Mouse (Mus musculus) liver, postnatal 0 days (tissue): Measurements from ENCODE around the gene Tecr. TPM values are rescaled to one million over a fixed set of nuclear protein-coding genes. Genes with fewer than 3 reads are reported as not detected.

ENCODE experiments used
- ATAC-seq: fragments of 200-750 bp; cut with Nextera tagmentation; 2 replicates; pipeline ENCODE4 v1.8.0; 2017; ENCODE audit warnings: mild to moderate bottlenecking, moderate library complexity
- DNase-seq: peaks from one replicate; pipeline ENCODE4 v3.0.0-alpha.2; 2016
- H3K27ac ChIP-seq: fragments of 300-500 bp; sonication (generic); 2 replicates; pipeline ENCODE4 v1.5.1; 2014; ENCODE audit warnings: antibody characterized with exemption, moderate library complexity, mild to moderate bottlenecking, low read depth
- H3K27me3 ChIP-seq: fragments of 300-500 bp; sonication (generic); 2 replicates; pipeline ENCODE4 v1.6.1; 2014; ENCODE audit warnings: low read length, control low read depth, mixed read lengths; ENCODE audit not compliant: insufficient read depth
- H3K36me3 ChIP-seq: fragments of 300-500 bp; sonication (generic); replicated peaks from 2 replicates; pipeline ENCODE4 v1.6.1; 2014; ENCODE audit warnings: mild to moderate bottlenecking, control low read depth, low read length, moderate library complexity, mixed read lengths; ENCODE audit not compliant: insufficient read depth
- H3K4me1 ChIP-seq: fragments of 300-500 bp; sonication (generic); 2 replicates; pipeline ENCODE4 v1.6.1; 2014; ENCODE audit warnings: antibody characterized with exemption, mild to moderate bottlenecking, control low read depth; ENCODE audit not compliant: insufficient read depth
- H3K4me2 ChIP-seq: fragments of 300-500 bp; sonication (generic); 2 replicates; pipeline ENCODE4 v1.6.1; 2014; ENCODE audit warnings: low read depth, mild to moderate bottlenecking, low read length, moderate library complexity, mixed read lengths
- H3K4me3 ChIP-seq: fragments of 300-500 bp; sonication (generic); 2 replicates; pipeline ENCODE4 v1.5.1; 2014; ENCODE audit warnings: low read depth, low read length
- H3K9ac ChIP-seq: fragments of 300-500 bp; sonication (generic); replicated peaks from 2 replicates; pipeline ENCODE4 v1.6.1; 2014; ENCODE audit warnings: mild to moderate bottlenecking, moderate library complexity
- H3K9me3 ChIP-seq: fragments of 300-500 bp; sonication (generic); 2 replicates; pipeline ENCODE4 v1.6.1; 2016; ENCODE audit warnings: mild to moderate bottlenecking, control low read depth, low read length, mixed read lengths
- CTCF ChIP-seq: sonication (generic); IDR thresholded peaks from 2 replicates; pipeline ENCODE4 v1.5.1; 2016; ENCODE audit warnings: antibody characterized with exemption, low read depth
- EP300 ChIP-seq: IDR thresholded peaks from 2 replicates; pipeline ENCODE4 v1.6.1; 2016; ENCODE audit warnings: antibody characterized with exemption, low read depth, mild to moderate bottlenecking
- WGBS: fragments of 180-500 bp; shearing (Covaris S2); extraction: QIAGEN DNeasy Blood & Tissue Kit; methylation state at CpG from one replicate; pipeline ENCODE4 v1.1.7; 2014; ENCODE audit not compliant: insufficient replicate concordance; 5-methylcytosine and 5-hydroxymethylcytosine counted together
- polyA plus RNA-seq: library from polyadenylated mRNA; unstranded; fragments of >200 nt; fragmentation: Nextera tagmentation; extraction: Ambion mirVana; gene quantifications from 2 replicates; pipeline ENCODE4 v1.2.1, GENCODE M21; 2015

Tecr gene
- 252 and 258 TPM in 2 replicates for polyA plus RNA-seq

GRCm38 (mm10) chr8:83607661-83608397, at the start of gene Tecr, which contains the start of gene Dnajb1:
Gene Tecr (minus strand): TSS chr8:83607971.
Gene Dnajb1 (plus strand): TSS chr8:83608193.
- Histone ChIP-seq H3K9me3 (no peaks in the 10 kb centered on the region), H3K9ac (peak within 1 kb of the TSS; percentile 95), H3K36me3 (peaks cover 32% of the 10 kb centered on the region), H3K4me1 (peaks cover 16% of the 10 kb centered on the region), H3K4me3 (peak within 1 kb of the TSS; percentile 95), H3K4me2 (peak within 1 kb of the TSS; percentile 78), H3K27me3 (no peaks in the 10 kb centered on the region), H3K27ac (peak within 1 kb of the TSS; percentile 99)
- ATAC-seq (peak; percentile 96), DNase-seq (peak; percentile 100)
- WGBS, result 1% methylated on average over 66 of the region's 69 CpGs
- no peak for TF ChIP-seq CTCF
- TF ChIP-seq EP300, result peak; percentile 64; the same call in 1 of the 2 replicates

GRCm38 (mm10) chr8:83656484-83657246, 48.9 kb upstream of the Tecr start:
- ATAC-seq (peak; percentile 9), DNase-seq (peak; percentile 63)
- 44% methylated on average over 13 of the region's 13 CpGs for WGBS
- no peaks in the 10 kb centered on the region for H3K36me3 ChIP-seq
- no peaks in the 10 kb centered on the region for H3K27me3 ChIP-seq
- no peak overlapping the region for H3K4me3 ChIP-seq
- H3K9me3 ChIP-seq, result no peaks in the 10 kb centered on the region
- H3K27ac ChIP-seq, result peak overlapping the region; percentile 51; the same call in 1 of the 2 replicates
- no peak; the same call in 1 of the 2 replicates for TF ChIP-seq EP300
- TF ChIP-seq CTCF, result peak; percentile 76
- H3K4me1 ChIP-seq, result peaks cover 33% of the 10 kb centered on the region
- H3K4me2 ChIP-seq, result no peak overlapping the region
- no peak overlapping the region for H3K9ac ChIP-seq

GRCm38 (mm10) chr8:83656043-83656442, 48.3 kb upstream of the Tecr start:
- H3K9me3 ChIP-seq, result no peaks in the 10 kb centered on the region
- no peak overlapping the region for H3K4me2 ChIP-seq
- peaks cover 35% of the 10 kb centered on the region for H3K4me1 ChIP-seq
- TF ChIP-seq EP300, result no peak
- TF ChIP-seq CTCF, result no peak
- 78% methylated on average over 9 of the region's 9 CpGs for WGBS
- no peak overlapping the region for H3K4me3 ChIP-seq
- no peaks in the 10 kb centered on the region for H3K36me3 ChIP-seq
- ATAC-seq (no peak), DNase-seq (no peak)
- no peaks in the 10 kb centered on the region for H3K27me3 ChIP-seq
- H3K9ac ChIP-seq, result no peak overlapping the region
- H3K27ac ChIP-seq, result no peak overlapping the region

- DNase-seq (no peak), ATAC-seq (no peak)
- Histone ChIP-seq H3K27ac (no peak overlapping the region), H3K9me3 (no peaks in the 10 kb centered on the region), H3K9ac (no peak overlapping the region), H3K4me3 (no peak overlapping the region), H3K4me1 (peaks cover 35% of the 10 kb centered on the region), H3K27me3 (no peaks in the 10 kb centered on the region), H3K36me3 (no peaks in the 10 kb centered on the region), H3K4me2 (no peak overlapping the region)
- TF ChIP-seq CTCF (no peak), EP300 (no peak)
- 80% methylated on average over 6 of the region's 6 CpGs for WGBS
Observed at GRCm38 (mm10) chr8:83654725-83655124, 47.0 kb upstream of the Tecr start.

GRCm38 (mm10) chr8:83653662-83654017, 45.9 kb upstream of the Tecr start:
- Histone ChIP-seq H3K4me2 (peak overlapping the region; percentile 97), H3K4me3 (peak overlapping the region; percentile 97), H3K9me3 (no peaks in the 10 kb centered on the region), H3K9ac (peak overlapping the region; percentile 94), H3K4me1 (peaks cover 35% of the 10 kb centered on the region), H3K27me3 (no peaks in the 10 kb centered on the region), H3K27ac (peak overlapping the region; percentile 84), H3K36me3 (no peaks in the 10 kb centered on the region)
- DNase-seq (no peak), ATAC-seq (no peak)
- no peak for TF ChIP-seq EP300
- no peak for TF ChIP-seq CTCF
- WGBS, result 32% methylated on average over 10 of the region's 10 CpGs
